Comparison of ENCODE assay signal across 9 mouse cellular contexts in genomic region chr6:31190628-31191373, GRCm38 (mm10).
A peak's percentile ranks its signal among the peaks of the same experiment; 100 is the strongest.
DNase-seq lines count a peak whose midpoint lies in the region; ATAC-seq and TF ChIP-seq lines count a peak whose summit lies in the region.
"Had no signal": no experiment of that assay in that cellular context is flagged by ENCODE, and none has a peak within 500 bp of the region (broad histone marks: within the 10 kb centered on the region; RNA-seq: fewer than 3 reads in every experiment).

No protein-coding gene starts in this region.

- no peak for TF ChIP-seq POLR2A in limb, embryonic 14.5 days (IDR thresholded peaks at IDR 0.05; ENCODE audit: borderline replicate concordance, extremely low read depth, insufficient read depth, insufficient read length)
- no peak for TF ChIP-seq POLR2A in cerebellum, adult 2 months (IDR thresholded peaks at IDR 0.05; ENCODE audit: borderline replicate concordance, insufficient read depth, low read length)

- H3K9ac ChIP-seq in heart, postnatal 0 days (replicated peaks; ENCODE audit: low read depth, low read length): no peak overlapping the region
- no peak overlapping the region for H3K9ac ChIP-seq in limb, embryonic 14.5 days (ENCODE audit: low read depth, low read length, severe bottlenecking)
- H3K9ac ChIP-seq: limb, embryonic 15.5 days had no signal

- H3K27ac ChIP-seq in heart, postnatal 0 days (ENCODE audit: low read depth): peak overlapping the region; percentile 5; the same call in 1 of the 2 replicates
- H3K27ac ChIP-seq in limb, embryonic 14.5 days (replicated peaks; ENCODE audit: low read depth, low read length): no peak overlapping the region
- H3K27ac ChIP-seq in cerebellum, adult 2 months (ENCODE audit: insufficient read depth, low read length): no peak overlapping the region
- H3K27ac ChIP-seq: limb, embryonic 15.5 days had no signal

- peak overlapping the region; percentile 42 for H3K4me2 ChIP-seq in heart, postnatal 0 days (ENCODE audit: low read depth, low read length)
- no peak overlapping the region for H3K4me2 ChIP-seq in limb, embryonic 14.5 days (replicated peaks; ENCODE audit: low read depth, low read length, severe bottlenecking)
- H3K4me2 ChIP-seq: limb, embryonic 15.5 days had no signal

- no peaks in the 10 kb centered on the region for H3K9me3 ChIP-seq in heart, postnatal 0 days (replicated peaks; ENCODE audit: control insufficient read depth, low read length)
- no peaks in the 10 kb centered on the region for H3K9me3 ChIP-seq in limb, embryonic 14.5 days (ENCODE audit: control insufficient read depth, low read length)
- H3K9me3 ChIP-seq: limb, embryonic 15.5 days had no signal

- peak; percentile 63 for TF ChIP-seq CTCF in heart, postnatal 0 days (IDR thresholded peaks at IDR 0.05; ENCODE audit: low read depth)
- TF ChIP-seq CTCF in cerebellum, adult 2 months (IDR thresholded peaks at IDR 0.05; ENCODE audit: borderline replicate concordance, insufficient read depth, low read depth, low read length): no peak

- peak; percentile 62; the same call in 1 of the 2 replicates for ATAC-seq in heart, postnatal 0 days (ENCODE audit: insufficient read depth, low read depth)
- ATAC-seq in limb, embryonic 14.5 days (ENCODE audit: low FRiP score, low read depth): no peak

- peaks cover 5% of the 10 kb centered on the region for H3K4me1 ChIP-seq in heart, postnatal 0 days (ENCODE audit: control insufficient read depth, insufficient read depth)
- no peaks in the 10 kb centered on the region for H3K4me1 ChIP-seq in limb, embryonic 14.5 days (ENCODE audit: control insufficient read depth, insufficient read depth, low read length)
- peaks cover 13% of the 10 kb centered on the region for H3K4me1 ChIP-seq in cerebellum, adult 2 months (ENCODE audit: control insufficient read depth, insufficient read depth, low read length)
- H3K4me1 ChIP-seq: limb, embryonic 15.5 days had no signal

- no peaks in the 10 kb centered on the region for H3K36me3 ChIP-seq in heart, postnatal 0 days (replicated peaks; ENCODE audit: control insufficient read depth, insufficient read depth, low read length)
- H3K36me3 ChIP-seq in limb, embryonic 14.5 days (ENCODE audit: control insufficient read depth, insufficient read depth, low read length): no peaks in the 10 kb centered on the region
- H3K36me3 ChIP-seq: limb, embryonic 15.5 days had no signal

- no peaks in the 10 kb centered on the region for H3K27me3 ChIP-seq in heart, postnatal 0 days (ENCODE audit: control insufficient read depth, insufficient read depth, low read length)
- no peaks in the 10 kb centered on the region for H3K27me3 ChIP-seq in limb, embryonic 14.5 days (ENCODE audit: control insufficient read depth, insufficient read depth, low read length)
- no peaks in the 10 kb centered on the region for H3K27me3 ChIP-seq in cerebellum, adult 2 months (ENCODE audit: control insufficient read depth, insufficient read depth, low read length)
- H3K27me3 ChIP-seq: limb, embryonic 15.5 days had no signal

- DNase-seq in heart, postnatal 0 days (ENCODE audit: low spot score): peak; percentile 75
- DNase-seq in heart, adult 11 months: no peak
- peak; percentile 41 for DNase-seq in thymus, postnatal 14 days
- DNase-seq in thymus, adult 18-20 months: no peak
- peak; percentile 62 for DNase-seq in limb, embryonic 14.5 days (ENCODE audit: low spot score)
- no peak for DNase-seq in ovary, postnatal 14 days (ENCODE audit: low spot score)
- DNase-seq in cerebellum, adult 2 months: no peak
- no peak for DNase-seq in cerebellum, adult 9-10 months

- H3K4me3 ChIP-seq in heart, postnatal 0 days (ENCODE audit: low read depth, low read length): no peak overlapping the region
- no peak overlapping the region for H3K4me3 ChIP-seq in limb, embryonic 14.5 days (replicated peaks; ENCODE audit: low read length)
- no peak overlapping the region for H3K4me3 ChIP-seq in cerebellum, adult 2 months (replicated peaks; ENCODE audit: insufficient read depth, low read depth, low read length)
- H3K4me3 ChIP-seq: limb, embryonic 15.5 days had no signal

- WGBS in heart, postnatal 0 days: 40% methylated on average over 5 of the region's 5 CpGs
- 47% methylated on average over 5 of the region's 5 CpGs for WGBS in limb, embryonic 14.5 days
- WGBS in cerebellum, adult 2 months: 40% methylated on average over 5 of the region's 5 CpGs

- no peak for TF ChIP-seq EP300 in heart, postnatal 0 days (IDR thresholded peaks at IDR 0.05; ENCODE audit: low read depth)

Comparison
In these comparisons a context has a peak if more than half of its experiments do, and no peak if none do; other contexts are left out.
1. DNase-seq: peak in heart, postnatal 0 days (single experiment), thymus, postnatal 14 days (single experiment) and limb, embryonic 14.5 days (single experiment); none in heart, adult 11 months (single experiment), thymus, adult 18-20 months (0 of 2), ovary, postnatal 14 days (single experiment), cerebellum, adult 2 months (0 of 2) and cerebellum, adult 9-10 months (single experiment).